Mouse (Mus musculus) heart, embryonic 14.5 days (tissue): ENCODE data around the gene Fthl17f. TPM values are rescaled to one million over a fixed set of nuclear protein-coding genes. Genes with fewer than 3 reads are reported as not detected.
"Not testable (repeated sequence)": the region's sequence is repeated elsewhere in the genome, so short reads cannot be mapped to it uniquely, and the experiment has no call there.

ENCODE experiments used
- ATAC-seq: fragments of 200-750 bp; cut with Nextera tagmentation; 2 replicates; pipeline ENCODE4 v1.8.0; 2017; ENCODE audit warnings: low read depth, moderate TSS enrichment; ENCODE audit not compliant: insufficient number of reproducible peaks, insufficient read depth, low FRiP score
- H3K27ac ChIP-seq, 2 experiments: fragments of 200-500 bp in 1 of 2; fragments of 300-500 bp in 1 of 2; sonication (generic) in 1 of 2; replicated peaks in 1 of 2; 2 replicates each; pipeline ENCODE4 v1.5.1; 2012 to 2014; ENCODE audit warnings: low read depth in 2 of 2, low read length in 2 of 2, control low read depth in 1 of 2, mild to moderate bottlenecking in 1 of 2, mixed read lengths in 1 of 2; ENCODE audit not compliant: control insufficient read depth in 1 of 2, insufficient read depth in 1 of 2
- H3K27me3 ChIP-seq: fragments of 300-500 bp; sonication (generic); 2 replicates; pipeline ENCODE4 v1.6.1; 2014; ENCODE audit warnings: mild to moderate bottlenecking, low read length, control low read depth; ENCODE audit not compliant: control insufficient read depth, insufficient read depth
- H3K36me3 ChIP-seq: fragments of 300-500 bp; sonication (generic); 2 replicates; pipeline ENCODE4 v1.6.1; 2014; ENCODE audit warnings: mild to moderate bottlenecking, control low read depth, low read length, mixed read lengths; ENCODE audit not compliant: control insufficient read depth, insufficient read depth
- H3K4me1 ChIP-seq, 2 experiments: fragments of 200-500 bp in 1 of 2; fragments of 300-500 bp in 1 of 2; sonication (generic) in 1 of 2; 2 replicates each; pipeline ENCODE4 v1.6.1; 2012 to 2014; ENCODE audit warnings: low read length in 2 of 2, control low read depth in 1 of 2, mixed read lengths in 1 of 2; ENCODE audit not compliant: control insufficient read depth in 2 of 2, insufficient read depth in 2 of 2
- H3K4me2 ChIP-seq: fragments of 300-500 bp; sonication (generic); 2 replicates; pipeline ENCODE4 v1.6.1; 2014; ENCODE audit warnings: mild to moderate bottlenecking, low read length
- H3K4me3 ChIP-seq, 2 experiments: fragments of 200-500 bp in 1 of 2; fragments of 300-500 bp in 1 of 2; sonication (generic) in 1 of 2; 2 replicates each; pipeline ENCODE4 v1.5.1; 2012 to 2014; ENCODE audit warnings: low read length in 2 of 2, mild to moderate bottlenecking in 2 of 2, control low read depth in 1 of 2, low read depth in 1 of 2, moderate library complexity in 1 of 2; ENCODE audit not compliant: control insufficient read depth in 1 of 2, insufficient read depth in 1 of 2
- H3K9ac ChIP-seq: fragments of 300-500 bp; sonication (generic); 2 replicates; pipeline ENCODE4 v1.6.1; 2014; ENCODE audit warnings: mild to moderate bottlenecking, low read length
- H3K9me3 ChIP-seq: fragments of 300-500 bp; sonication (generic); 2 replicates; pipeline ENCODE4 v1.6.1; 2016; ENCODE audit warnings: low read length, control low read depth; ENCODE audit not compliant: control insufficient read depth
- WGBS: fragments of 180-500 bp; shearing (Covaris S2); extraction: QIAGEN DNeasy Blood & Tissue Kit; methylation state at CpG from one replicate; pipeline ENCODE4 v1.1.7; 2014; 5-methylcytosine and 5-hydroxymethylcytosine counted together
- polyA plus RNA-seq: library from polyadenylated mRNA; unstranded; fragments of >200 nt; fragmentation: Nextera tagmentation; extraction: Ambion mirVana; gene quantifications from 2 replicates; pipeline ENCODE4 v1.2.1, GENCODE M21; 2014

Gene Fthl17f
- polyA plus RNA-seq, 1 experiment from 2014 or later = not detected

GRCm38 (mm10) chrX:9095066-9095465 is 32.3 kb downstream of the Fthl17f start:
- H3K4me2 ChIP-seq, H3K9ac ChIP-seq, H3K4me3 ChIP-seq, H3K4me1 ChIP-seq, ATAC-seq, H3K27me3 ChIP-seq, H3K27ac ChIP-seq, H3K9me3 ChIP-seq, H3K36me3 ChIP-seq: not testable (repeated sequence)

GRCm38 (mm10) chrX:9104262-9104661 is 41.4 kb downstream of the Fthl17f start, which contains the start of gene 4930402K13Rik:
TSS of gene 4930402K13Rik (plus strand) at chrX:9104562.
- Histone ChIP-seq H3K9ac (no peak within 1 kb of the TSS), H3K27ac (no peak within 1 kb of the TSS), H3K9me3 (no peaks in the 10 kb centered on the region), H3K4me3 (no peak within 1 kb of the TSS), H3K27me3 (no peaks in the 10 kb centered on the region), H3K36me3 (no peaks in the 10 kb centered on the region), H3K4me1 (no peaks in the 10 kb centered on the region), H3K4me2 (no peak within 1 kb of the TSS)
- no peak for ATAC-seq
- 92% methylated on average over 6 of the region's 6 CpGs for WGBS

- Histone ChIP-seq H3K27me3 (no peaks in the 10 kb centered on the region), H3K9ac (no peak overlapping the region), H3K9me3 (no peaks in the 10 kb centered on the region), H3K4me3 (no peak overlapping the region), H3K36me3 (no peaks in the 10 kb centered on the region), H3K4me2 (no peak overlapping the region), H3K4me1 (no peaks in the 10 kb centered on the region), H3K27ac (no peak overlapping the region)
- WGBS = 20% methylated on average over 2 of the region's 2 CpGs
- ATAC-seq = no peak
Observed at GRCm38 (mm10) chrX:9110381-9110780, 47.6 kb downstream of the Fthl17f start.

Other genes with a start within 250 kb of the Fthl17f start
- not detected in 2 replicates for gene Gm6592, start 219.0 kb upstream of the Fthl17f start, polyA plus RNA-seq
- gene Gm5751, start 188.8 kb upstream of the Fthl17f start, polyA plus RNA-seq = not detected in 2 replicates
- gene B630019K06Rik, start 170.6 kb upstream of the Fthl17f start, polyA plus RNA-seq = 1.7 and 2.3 TPM in 2 replicates
- gene Fthl17b, start 100.0 kb upstream of the Fthl17f start, polyA plus RNA-seq = not detected in 2 replicates
- not detected in 2 replicates for gene Fthl17c, start 86.5 kb upstream of the Fthl17f start, polyA plus RNA-seq
- gene Fthl17d, start 76.3 kb upstream of the Fthl17f start, polyA plus RNA-seq = not detected in 2 replicates
- gene Fthl17e, start 29.5 kb upstream of the Fthl17f start, polyA plus RNA-seq = not detected in 2 replicates
- gene 4930402K13Rik, start 41.5 kb downstream of the Fthl17f start, polyA plus RNA-seq = not detected in 2 replicates
- 0.94 and 1.1 TPM in 2 replicates for gene Lancl3, start 136.9 kb downstream of the Fthl17f start, polyA plus RNA-seq
- 0.27 TPM in 1 of 2 replicates, not detected in the other for gene Gm14862, start 193.9 kb downstream of the Fthl17f start, polyA plus RNA-seq
- 4.4 and 4.5 TPM in 2 replicates for gene Xk, start 209.7 kb downstream of the Fthl17f start, polyA plus RNA-seq
- gene H2al1m, start 220.7 kb downstream of the Fthl17f start, polyA plus RNA-seq = 0.42 TPM in 1 of 2 replicates, not detected in the other